Mouse (Mus musculus) MEL (cell line): ENCODE results near the gene Entpd3. TPM values are rescaled to one million over a fixed set of nuclear protein-coding genes. Genes with fewer than 3 reads are reported as not detected.

ENCODE experiments used
- DNase-seq: peaks from one replicate; pipeline ENCODE4 v3.0.0; 2011; ENCODE audit warnings: low read depth, low spot score
- H3K27ac ChIP-seq: 2 replicates; pipeline ENCODE4 v1.5.1; 2012; ENCODE audit warnings: low read depth, mild to moderate bottlenecking, control low read depth, low read length, moderate library complexity; ENCODE audit not compliant: control insufficient read depth
- H3K27me3 ChIP-seq, 2 experiments: fragments of 150-350 bp in 1 of 2; sonication (generic) in 1 of 2; 2 replicates each; pipeline ENCODE4 v1.6.1; 2012; ENCODE audit warnings: low read length in 2 of 2, mild to moderate bottlenecking in 2 of 2, improper control_type of control experiment in 1 of 2, moderate library complexity in 1 of 2; ENCODE audit not compliant: insufficient read depth in 2 of 2, control insufficient read depth in 1 of 2
- H3K36me3 ChIP-seq, 2 experiments: 2 replicates each; pipeline ENCODE4 v1.6.1; 2012 to 2014; ENCODE audit warnings: low read length in 2 of 2, improper control_type of control experiment in 1 of 2, inconsistent platforms in 1 of 2, mild to moderate bottlenecking in 1 of 2; ENCODE audit not compliant: insufficient read depth in 2 of 2, control insufficient read depth in 1 of 2
- H3K4me1 ChIP-seq, 2 experiments: fragments of 150-350 bp in 1 of 2; sonication (generic) in 1 of 2; 2 replicates each; pipeline ENCODE4 v1.6.1; 2012; ENCODE audit warnings: low read length in 2 of 2, improper control_type of control experiment in 1 of 2, mild to moderate bottlenecking in 1 of 2; ENCODE audit not compliant: insufficient read depth in 2 of 2, control insufficient read depth in 1 of 2
- H3K4me3 ChIP-seq, 2 experiments: fragments of 150-350 bp in 1 of 2; sonication (generic) in 1 of 2; 2 replicates each; pipeline ENCODE4 v1.5.1; 2012; ENCODE audit warnings: low read depth in 2 of 2, low read length in 2 of 2, mild to moderate bottlenecking in 2 of 2, moderate library complexity in 2 of 2, control low read depth in 1 of 2, improper control_type of control experiment in 1 of 2; ENCODE audit not compliant: control insufficient read depth in 1 of 2, insufficient read depth in 1 of 2
- H3K79me2 ChIP-seq: 2 replicates; pipeline ENCODE4 v1.6.1; 2012; ENCODE audit warnings: mild to moderate bottlenecking, low read length, moderate library complexity; ENCODE audit not compliant: control insufficient read depth, poor library complexity, insufficient read depth
- H3K9ac ChIP-seq: 2 replicates; pipeline ENCODE4 v1.6.1; 2012; ENCODE audit warnings: low read depth, mild to moderate bottlenecking, control low read depth, low read length, moderate library complexity; ENCODE audit not compliant: control insufficient read depth, poor library complexity, severe bottlenecking
- H3K9me3 ChIP-seq: fragments of 150-350 bp; sonication (generic); replicated peaks from 2 replicates; pipeline ENCODE4 v1.6.1; 2012; ENCODE audit warnings: mild to moderate bottlenecking, low read length, improper control_type of control experiment, moderate library complexity; ENCODE audit not compliant: insufficient read depth
- BHLHE40 ChIP-seq: IDR thresholded peaks from 2 replicates; pipeline ENCODE4 v1.6.1; 2012; ENCODE audit warnings: low read depth, mild to moderate bottlenecking, inconsistent platforms, low read length, improper control_type of control experiment, borderline replicate concordance
- HCFC1 ChIP-seq: IDR thresholded peaks from 2 replicates; pipeline ENCODE4 v1.6.1; 2012; ENCODE audit warnings: low read depth, mild to moderate bottlenecking, inconsistent platforms, low read length, improper control_type of control experiment, moderate library complexity
- MAFK ChIP-seq: IDR thresholded peaks from 2 replicates; pipeline ENCODE4 v1.6.1; 2011; ENCODE audit warnings: low read depth, mild to moderate bottlenecking, low read length, improper control_type of control experiment, borderline replicate concordance
- MXI1 ChIP-seq: IDR thresholded peaks from 2 replicates; pipeline ENCODE4 v1.6.1; 2011; ENCODE audit warnings: mild to moderate bottlenecking, low read depth, low read length, improper control_type of control experiment
- MYB ChIP-seq: IDR thresholded peaks from 2 replicates; pipeline ENCODE4 v1.6.1; 2011; ENCODE audit warnings: mild to moderate bottlenecking, low read depth, low read length, improper control_type of control experiment
- NRF1 ChIP-seq: IDR thresholded peaks from 2 replicates; pipeline ENCODE4 v1.6.1; 2014; ENCODE audit warnings: low read depth, mild to moderate bottlenecking, inconsistent platforms, low read length, improper control_type of control experiment, moderate library complexity; ENCODE audit not compliant: poor library complexity, insufficient read depth, severe bottlenecking
- SMC3 ChIP-seq: IDR thresholded peaks from 2 replicates; pipeline ENCODE4 v1.6.1; 2011; ENCODE audit warnings: low read depth, low read length, improper control_type of control experiment
- TAL1 ChIP-seq: IDR thresholded peaks from 2 replicates; pipeline ENCODE4 v1.6.1; 2012; ENCODE audit warnings: mild to moderate bottlenecking, inconsistent platforms, low read length, moderate library complexity, mixed read lengths
- TBP ChIP-seq: IDR thresholded peaks from 2 replicates; pipeline ENCODE4 v1.8.0; 2011; ENCODE audit warnings: low read depth, low read length, improper control_type of control experiment
- TCF12 ChIP-seq: IDR thresholded peaks from 2 replicates; pipeline ENCODE4 v1.6.1; 2014; ENCODE audit warnings: low read depth, mild to moderate bottlenecking, inconsistent platforms, low read length, improper control_type of control experiment, moderate library complexity
- USF1 ChIP-seq: IDR thresholded peaks from 2 replicates; pipeline ENCODE4 v1.6.1; 2014; ENCODE audit warnings: low read depth, mild to moderate bottlenecking, inconsistent platforms, low read length, improper control_type of control experiment, moderate library complexity
- polyA plus RNA-seq, 2 experiments: library from polyadenylated mRNA; stranded (reverse) in 1 of 2; unstranded in 1 of 2; fragments of >175 nt in 1 of 2; fragments of >200 nt in 1 of 2; gene quantifications; 2 replicates each; pipeline versions ENCODE4 v1.2.1 to v1.2.4; 2012; ENCODE audit warnings: low replicate concordance in 2 of 2, low read depth in 1 of 2; ENCODE audit not compliant: insufficient read length in 2 of 2, insufficient read depth in 1 of 2, missing spikeins in 1 of 2
- total RNA-seq: library from RNA; depleted of rRNA; stranded (reverse); fragments of 300-350 nt; gene quantifications from 2 replicates; pipeline ENCODE4 v1.2.3, GENCODE M21; 2012

The Entpd3 gene
- total and polyA plus RNA-seq, 3 experiments = 0.03 TPM; not detected in 2

- H3K27me3 ChIP-seq = no peaks in the 10 kb centered on the region; a peak in 1 of 4 replicates
These were observed 22.9 kb upstream of the Entpd3 start for GRCm38 (mm10) chr9:120516720-120517119.

GRCm38 (mm10) chr9:120518946-120519345, 20.7 kb upstream of the Entpd3 start:
- Histone ChIP-seq H3K27ac (no peak overlapping the region), H3K4me3 (no peak overlapping the region), H3K79me2 (no peaks in the 10 kb centered on the region), H3K4me1 (no peaks in the 10 kb centered on the region), H3K9ac (no peak overlapping the region), H3K9me3 (no peaks in the 10 kb centered on the region), H3K36me3 (no peaks in the 10 kb centered on the region), H3K27me3 (no peaks in the 10 kb centered on the region; a peak in 1 of 4 replicates)
- no peak for DNase-seq
- TF ChIP-seq USF1 = no peak
- no peak for TF ChIP-seq NRF1
- no peak for TF ChIP-seq MXI1
- no peak for TF ChIP-seq MYB
- no peak for TF ChIP-seq MAFK
- no peak for TF ChIP-seq HCFC1

More at GRCm38 (mm10) chr9:120516720-120517119, 22.9 kb upstream of the Entpd3 start:
- no peak for DNase-seq
- no peak overlapping the region for H3K9ac ChIP-seq
- H3K79me2 ChIP-seq = no peaks in the 10 kb centered on the region
- no peak overlapping the region for H3K4me3 ChIP-seq
- H3K4me1 ChIP-seq = no peaks in the 10 kb centered on the region
- TF ChIP-seq TBP (no peak), TCF12 (no peak)
- no peaks in the 10 kb centered on the region for H3K36me3 ChIP-seq
- H3K9me3 ChIP-seq = no peaks in the 10 kb centered on the region
- no peak overlapping the region for H3K27ac ChIP-seq

GRCm38 (mm10) chr9:120519469-120520125, 20.0 kb upstream of the Entpd3 start:
- Histone ChIP-seq H3K27me3 (no peaks in the 10 kb centered on the region; a peak in 1 of 4 replicates), H3K36me3 (no peaks in the 10 kb centered on the region)
- DNase-seq = no peak
- TF ChIP-seq BHLHE40 (no peak), SMC3 (no peak), MAFK (no peak), TAL1 (no peak), MXI1 (no peak)
- TF ChIP-seq, all 39 proteins: peak for 0
- no peak overlapping the region for H3K9ac ChIP-seq
- H3K27ac ChIP-seq = no peak overlapping the region
- H3K9me3 ChIP-seq = no peaks in the 10 kb centered on the region
- no peak overlapping the region for H3K4me3 ChIP-seq
- no peaks in the 10 kb centered on the region for H3K4me1 ChIP-seq
- H3K79me2 ChIP-seq = no peaks in the 10 kb centered on the region
